Mouse (Mus musculus) CH12.LX (cell line): ENCODE measurements around the gene Chil4.

ENCODE experiments used
- CHD2 ChIP-seq: IDR thresholded peaks from 2 replicates; pipeline ENCODE4 v1.6.1; 2011; ENCODE audit warnings: low read length, improper control_type of control experiment
- CTCF ChIP-seq, 2 experiments: IDR thresholded peaks in 1 of 2; conservative IDR thresholded peaks in 1 of 2; 2 replicates each; pipeline ENCODE4 v1.5.1; 2011 to 2012; ENCODE audit warnings: low read depth in 2 of 2, low read length in 2 of 2, improper control_type of control experiment in 1 of 2, inconsistent platforms in 1 of 2, mild to moderate bottlenecking in 1 of 2, moderate library complexity in 1 of 2
- E2F4 ChIP-seq: IDR thresholded peaks from 2 replicates; pipeline ENCODE4 v1.6.1; 2011; ENCODE audit warnings: low read depth, low read length, improper control_type of control experiment; ENCODE audit not compliant: insufficient replicate concordance
- ELF1 ChIP-seq: IDR thresholded peaks from 2 replicates; pipeline ENCODE4 v1.6.1; 2014; ENCODE audit warnings: low read depth, mild to moderate bottlenecking, inconsistent platforms, low read length, improper control_type of control experiment
- EP300 ChIP-seq: IDR thresholded peaks from 2 replicates; pipeline ENCODE4 v1.6.1; 2011; ENCODE audit warnings: low read length, improper control_type of control experiment
- IRF4 ChIP-seq: IDR thresholded peaks from 2 replicates; pipeline ENCODE4 v1.6.1; 2014; ENCODE audit warnings: low read depth, mild to moderate bottlenecking, inconsistent platforms, low read length, improper control_type of control experiment
- MAX ChIP-seq: IDR thresholded peaks from 2 replicates; pipeline ENCODE4 v1.6.1; 2011; ENCODE audit warnings: low read length, improper control_type of control experiment
- POLR2A ChIP-seq: IDR thresholded peaks from 2 replicates; pipeline ENCODE4 v1.6.1; 2011; ENCODE audit warnings: low read depth, mild to moderate bottlenecking, improper control_type of control experiment, low read length
- RAD21 ChIP-seq: IDR thresholded peaks from 2 replicates; pipeline ENCODE4 v1.6.1; 2011; ENCODE audit warnings: low read depth, mild to moderate bottlenecking, low read length, improper control_type of control experiment, moderate library complexity
- SMC3 ChIP-seq: IDR thresholded peaks from 2 replicates; pipeline ENCODE4 v1.6.1; 2011; ENCODE audit warnings: low read depth, low read length, improper control_type of control experiment
- TBP ChIP-seq: conservative IDR thresholded peaks from 2 replicates; pipeline ENCODE4 v1.6.1; 2011; ENCODE audit warnings: low read depth, low read length, improper control_type of control experiment
- USF1 ChIP-seq: IDR thresholded peaks from 2 replicates; pipeline ENCODE4 v1.6.1; 2014; ENCODE audit warnings: low read depth, mild to moderate bottlenecking, inconsistent platforms, low read length, improper control_type of control experiment
- USF2 ChIP-seq: conservative IDR thresholded peaks from 2 replicates; pipeline ENCODE4 v1.6.1; 2011; ENCODE audit warnings: low read depth, low read length, improper control_type of control experiment
- ZNF384 ChIP-seq: IDR thresholded peaks from 2 replicates; pipeline ENCODE4 v1.6.1; 2012; ENCODE audit warnings: low read depth, low read length, improper control_type of control experiment, inconsistent platforms

- TF ChIP-seq POLR2A: no peak
- TF ChIP-seq EP300: no peak
- TF ChIP-seq E2F4: no peak
- TF ChIP-seq SMC3: no peak
- no peak for TF ChIP-seq USF1
- no peak for TF ChIP-seq CTCF (conservative IDR thresholded peaks at IDR 0.05 in 1 of 2, IDR thresholded peaks at IDR 0.05 in 1 of 2; ENCODE audit: low read depth in 2 of 2, low read length in 2 of 2)
- no peak for TF ChIP-seq IRF4
- no peak for TF ChIP-seq RAD21
- TF ChIP-seq USF2: no peak
- no peak for TF ChIP-seq CHD2
- no peak for TF ChIP-seq ZNF384
- no peak for TF ChIP-seq TBP
- no peak for TF ChIP-seq ELF1
- no peak for TF ChIP-seq MAX
Measured at GRCm38 (mm10) chr3:106219407-106219806, at the start of gene Chil4.
